Mouse (Mus musculus) neutrophil, adult 65 days (primary cell): Measurements from ENCODE around the gene Serpina3j. TPM values are rescaled to one million over a fixed set of nuclear protein-coding genes. Genes with fewer than 3 reads are reported as not detected.

Experiments used
- total RNA-seq: library from RNA; stranded (reverse); gene quantifications from 2 replicates; pipeline ENCODE4 v1.2.4, GENCODE M21; 2023

Gene Serpina3j
- not detected in 2 replicates for total RNA-seq

GRCm38 (mm10) chr12:104314253-104314652, at the start of gene Serpina3j:
Gene Serpina3j, plus strand, starts transcription at chr12:104314553.

DNA sequence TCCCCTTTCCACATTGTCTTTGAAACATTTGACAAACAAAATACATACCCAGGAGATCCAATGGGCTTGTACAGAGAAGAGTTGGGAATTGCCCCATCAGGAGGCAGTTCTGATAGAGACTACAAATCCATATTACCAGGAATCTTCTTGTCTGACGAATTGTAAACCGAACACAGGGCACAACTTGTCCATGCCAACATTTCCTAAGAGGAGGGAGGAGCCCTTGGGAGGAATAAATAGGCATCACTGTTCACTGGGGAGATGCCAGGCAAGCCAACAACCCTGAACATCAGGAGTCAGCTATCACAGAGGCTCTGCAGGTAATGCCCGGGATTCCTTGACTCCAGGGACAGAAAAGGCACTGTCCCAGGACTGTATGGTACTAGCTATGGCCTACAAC, 23.9 kb downstream of the Serpina3j start, which contains the start of the genes Serpina3k and Serpina3m:
Serpina3k (plus strand) TSS at position 261 of the 400 bp plus-strand sequence.
Serpina3m (plus strand) TSS at position 261 of the 400 bp plus-strand sequence.

Other genes with a start within 250 kb of the Serpina3j start
- not detected in 2 replicates for gene Serpina5, start 213.4 kb upstream of the Serpina3j start, total RNA-seq
- gene Serpina3a, start 201.8 kb upstream of the Serpina3j start, total RNA-seq: not detected in 2 replicates
- gene Serpina3b, start 186.6 kb upstream of the Serpina3j start, total RNA-seq: 0.22 TPM in 1 of 2 replicates, not detected in the other
- gene Serpina3c, start 160.7 kb upstream of the Serpina3j start, total RNA-seq: not detected in 2 replicates
- 0.88 TPM in 1 of 2 replicates, not detected in the other for gene Serpina3f, start 100.0 kb upstream of the Serpina3j start, total RNA-seq
- 0.73 and 2.4 TPM in 2 replicates for gene Serpina3g, start 78.3 kb upstream of the Serpina3j start, total RNA-seq
- not detected in 2 replicates for gene Serpina3i, start 51.4 kb upstream of the Serpina3j start, total RNA-seq
- gene Serpina3k, start 23.9 kb downstream of the Serpina3j start, total RNA-seq: not detected in 2 replicates
- gene Serpina3m, start 23.9 kb downstream of the Serpina3j start, total RNA-seq: not detected in 2 replicates
- not detected in 2 replicates for gene Serpina3n, start 92.2 kb downstream of the Serpina3j start, total RNA-seq
- not detected in 2 replicates for gene Gsc, start 158.8 kb downstream of the Serpina3j start, total RNA-seq